Comparison of ENCODE assay signal across 28 mouse cellular contexts in the genomic region with DNA sequence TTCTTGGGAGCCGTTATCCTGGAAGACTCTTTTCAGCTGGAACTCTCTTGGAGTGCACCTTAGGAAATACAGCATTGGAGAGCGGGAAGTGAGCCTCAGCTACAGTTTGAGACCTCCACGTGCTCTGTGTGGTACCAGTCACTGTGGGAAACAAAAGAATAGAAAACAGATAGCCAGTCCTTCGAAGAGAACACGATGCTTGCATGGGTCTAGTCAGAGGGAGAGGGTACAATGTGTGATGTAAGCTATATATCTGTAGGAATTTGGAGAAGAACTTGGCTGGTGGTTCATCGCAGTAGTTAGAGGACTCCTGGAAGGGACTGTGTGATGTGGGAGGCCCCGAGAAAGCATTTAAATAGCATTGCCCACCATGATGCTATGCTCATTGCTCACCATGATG.
"Had no signal": no experiment of that assay in that cellular context is flagged by ENCODE, and none has a peak within 500 bp of the region (broad histone marks: within the 10 kb centered on the region; RNA-seq: fewer than 3 reads in every experiment).

No protein-coding gene starts in this region.

- H3K27me3 ChIP-seq: embryonic facial prominence, embryonic 12.5 days; embryonic facial prominence, embryonic 13.5 days; embryonic facial prominence, embryonic 15.5 days; forebrain, embryonic 12.5 days; forebrain, embryonic 13.5 days; forebrain, embryonic 15.5 days had no signal

- H3K9me3 ChIP-seq: embryonic facial prominence, embryonic 10.5 days; embryonic facial prominence, embryonic 12.5 days; embryonic facial prominence, embryonic 13.5 days; embryonic facial prominence, embryonic 15.5 days; forebrain, embryonic 10.5 days; forebrain, embryonic 12.5 days; forebrain, embryonic 13.5 days; forebrain, embryonic 15.5 days had no signal

- H3K36me3 ChIP-seq: embryonic facial prominence, embryonic 10.5 days; embryonic facial prominence, embryonic 12.5 days; embryonic facial prominence, embryonic 13.5 days; embryonic facial prominence, embryonic 15.5 days; forebrain, embryonic 10.5 days; forebrain, embryonic 12.5 days; forebrain, embryonic 15.5 days had no signal

- H3K4me1 ChIP-seq: embryonic facial prominence, embryonic 10.5 days; embryonic facial prominence, embryonic 12.5 days; embryonic facial prominence, embryonic 13.5 days; embryonic facial prominence, embryonic 15.5 days; forebrain, embryonic 12.5 days; forebrain, embryonic 13.5 days; forebrain, embryonic 15.5 days had no signal

- H3K27ac ChIP-seq: embryonic facial prominence, embryonic 10.5 days; embryonic facial prominence, embryonic 12.5 days; embryonic facial prominence, embryonic 13.5 days; embryonic facial prominence, embryonic 15.5 days; forebrain, embryonic 10.5 days; forebrain, embryonic 12.5 days; forebrain, embryonic 13.5 days; forebrain, embryonic 15.5 days; gastrocnemius, adult 2 months; heart, adult 2 months had no signal

- H3K9ac ChIP-seq: embryonic facial prominence, embryonic 12.5 days; embryonic facial prominence, embryonic 13.5 days; embryonic facial prominence, embryonic 15.5 days; forebrain, embryonic 12.5 days; forebrain, embryonic 13.5 days; forebrain, embryonic 15.5 days; forebrain, postnatal 0 days had no signal

- H3K4me3 ChIP-seq: embryonic facial prominence, embryonic 10.5 days; embryonic facial prominence, embryonic 12.5 days; embryonic facial prominence, embryonic 13.5 days; embryonic facial prominence, embryonic 15.5 days; erythroblast, embryonic 14.5 days; forebrain, embryonic 10.5 days; forebrain, embryonic 12.5 days; forebrain, embryonic 13.5 days; forebrain, embryonic 15.5 days; gastrocnemius, adult 2 months; heart, adult 2 months had no signal

- H3K4me2 ChIP-seq: embryonic facial prominence, embryonic 12.5 days; embryonic facial prominence, embryonic 13.5 days; embryonic facial prominence, embryonic 15.5 days; forebrain, embryonic 12.5 days; forebrain, embryonic 13.5 days; forebrain, embryonic 15.5 days had no signal

- DNase-seq: cerebellum, adult 2 months; cerebellum, adult 8-10 months; cerebellum, adult 9-10 months; cerebellum, adult 9-11 months; cerebellum, postnatal 10 days; cerebellum, postnatal 14 days; cerebellum, postnatal 25 days; cerebellum, postnatal 36 days; embryo, embryonic 11 days; forebrain, postnatal 0 days; gastrocnemius, adult 2 months; gastrocnemius, postnatal 10 days; gastrocnemius, postnatal 14 days; gastrocnemius, postnatal 25 days; gastrocnemius, postnatal 36 days; heart, adult 18-20 months; heart, adult 2 months had no signal

- ATAC-seq: forebrain, embryonic 13.5 days; forebrain, embryonic 14.5 days; forebrain, embryonic 15.5 days; forebrain, embryonic 16.5 days; forebrain, postnatal 0 days had no signal
